Mouse (Mus musculus) liver, embryonic 12.5 days (tissue): ENCODE data around the gene Pcyt2. TPM values are rescaled to one million over a fixed set of nuclear protein-coding genes. Genes with fewer than 3 reads are reported as not detected.
A peak's percentile ranks its signal among the peaks of the same experiment; 100 is the strongest.

Source experiments
- ATAC-seq: fragments of 200-750 bp; cut with Nextera tagmentation; 2 replicates; pipeline ENCODE4 v1.8.0; 2017; ENCODE audit warnings: moderate number of reproducible peaks, mild to moderate bottlenecking, moderate library complexity
- H3K27ac ChIP-seq: fragments of 300-500 bp; sonication (generic); 2 replicates; pipeline ENCODE4 v1.5.1; 2016; ENCODE audit warnings: mild to moderate bottlenecking
- H3K27me3 ChIP-seq: fragments of 300-500 bp; sonication (generic); replicated peaks from 2 replicates; pipeline ENCODE4 v1.6.1; 2016; ENCODE audit warnings: mild to moderate bottlenecking, moderate library complexity
- H3K36me3 ChIP-seq: fragments of 300-500 bp; sonication (generic); 2 replicates; pipeline ENCODE4 v1.6.1; 2016; ENCODE audit warnings: mild to moderate bottlenecking, moderate library complexity
- H3K4me1 ChIP-seq: fragments of 300-500 bp; sonication (generic); 2 replicates; pipeline ENCODE4 v1.6.1; 2016
- H3K4me2 ChIP-seq: fragments of 300-500 bp; sonication (generic); 2 replicates; pipeline ENCODE4 v1.6.1; 2016; ENCODE audit warnings: mild to moderate bottlenecking, moderate library complexity
- H3K4me3 ChIP-seq: fragments of 300-500 bp; sonication (generic); 2 replicates; pipeline ENCODE4 v1.5.1; 2016; ENCODE audit warnings: mild to moderate bottlenecking, moderate library complexity
- H3K9ac ChIP-seq: fragments of 300-500 bp; sonication (generic); 2 replicates; pipeline ENCODE4 v1.6.1; 2016; ENCODE audit warnings: mild to moderate bottlenecking, moderate library complexity
- H3K9me3 ChIP-seq: fragments of 300-500 bp; sonication (generic); replicated peaks from 2 replicates; pipeline ENCODE4 v1.6.1; 2016; ENCODE audit warnings: mild to moderate bottlenecking, moderate library complexity
- WGBS: fragments of 180-500 bp; shearing (Covaris S2); methylation state at CpG from one replicate; pipeline ENCODE4 v1.1.7; 2016; ENCODE audit not compliant: insufficient replicate concordance; 5-methylcytosine and 5-hydroxymethylcytosine counted together
- polyA plus RNA-seq: library from polyadenylated mRNA; unstranded; fragments of >200 nt; fragmentation: Nextera tagmentation; extraction: Ambion mirVana; gene quantifications from 2 replicates; pipeline ENCODE4 v1.2.1, GENCODE M21; 2016

Gene Pcyt2
- polyA plus RNA-seq, 1 experiment from 2014 or later = 135 TPM

DNA sequence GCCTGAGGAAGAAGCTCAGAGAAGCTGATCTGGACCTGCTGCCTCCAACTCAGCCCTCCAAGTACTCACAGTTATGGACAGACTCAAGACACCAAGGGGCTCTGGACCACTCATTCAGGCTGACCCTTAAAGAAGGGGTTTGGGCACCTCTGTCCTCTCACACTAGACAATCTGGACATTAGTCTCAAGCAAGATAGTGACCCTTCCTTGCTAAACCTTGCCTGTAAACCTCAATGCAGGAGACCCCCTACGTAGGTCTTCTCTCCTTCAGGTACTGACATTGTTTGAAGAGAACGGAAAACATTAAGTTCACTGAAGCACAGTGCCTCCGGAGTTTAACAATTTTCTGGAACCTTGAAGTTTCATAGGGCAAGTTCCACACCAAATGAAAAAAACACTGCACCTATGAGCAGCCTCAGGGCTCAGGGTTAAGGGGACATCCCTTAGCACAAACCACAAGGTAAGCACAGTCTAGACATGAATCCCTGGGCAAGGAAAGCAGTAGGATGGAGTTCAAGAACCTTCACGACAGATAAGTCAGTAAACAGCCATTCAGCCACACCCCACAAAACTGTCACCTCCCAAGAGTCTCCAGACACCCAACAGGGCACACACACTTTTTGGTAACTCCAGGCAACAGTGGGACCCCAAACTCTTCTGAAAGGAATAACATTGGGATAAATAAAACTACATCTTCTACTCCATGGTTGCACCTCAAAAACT lies 14.2 kb upstream of the Pcyt2 start:
- Histone ChIP-seq H3K27ac (peak overlapping the region; percentile 94), H3K9me3 (no peaks in the 10 kb centered on the region), H3K27me3 (no peaks in the 10 kb centered on the region), H3K36me3 (peaks cover 25% of the 10 kb centered on the region), H3K4me1 (peaks cover 74% of the 10 kb centered on the region), H3K4me2 (peak overlapping the region; percentile 76), H3K9ac (peak overlapping the region; percentile 99), H3K4me3 (peak overlapping the region; percentile 91)
- ATAC-seq = peak; percentile 22
- 39% methylated on average over 4 of the region's 4 CpGs for WGBS

DNA sequence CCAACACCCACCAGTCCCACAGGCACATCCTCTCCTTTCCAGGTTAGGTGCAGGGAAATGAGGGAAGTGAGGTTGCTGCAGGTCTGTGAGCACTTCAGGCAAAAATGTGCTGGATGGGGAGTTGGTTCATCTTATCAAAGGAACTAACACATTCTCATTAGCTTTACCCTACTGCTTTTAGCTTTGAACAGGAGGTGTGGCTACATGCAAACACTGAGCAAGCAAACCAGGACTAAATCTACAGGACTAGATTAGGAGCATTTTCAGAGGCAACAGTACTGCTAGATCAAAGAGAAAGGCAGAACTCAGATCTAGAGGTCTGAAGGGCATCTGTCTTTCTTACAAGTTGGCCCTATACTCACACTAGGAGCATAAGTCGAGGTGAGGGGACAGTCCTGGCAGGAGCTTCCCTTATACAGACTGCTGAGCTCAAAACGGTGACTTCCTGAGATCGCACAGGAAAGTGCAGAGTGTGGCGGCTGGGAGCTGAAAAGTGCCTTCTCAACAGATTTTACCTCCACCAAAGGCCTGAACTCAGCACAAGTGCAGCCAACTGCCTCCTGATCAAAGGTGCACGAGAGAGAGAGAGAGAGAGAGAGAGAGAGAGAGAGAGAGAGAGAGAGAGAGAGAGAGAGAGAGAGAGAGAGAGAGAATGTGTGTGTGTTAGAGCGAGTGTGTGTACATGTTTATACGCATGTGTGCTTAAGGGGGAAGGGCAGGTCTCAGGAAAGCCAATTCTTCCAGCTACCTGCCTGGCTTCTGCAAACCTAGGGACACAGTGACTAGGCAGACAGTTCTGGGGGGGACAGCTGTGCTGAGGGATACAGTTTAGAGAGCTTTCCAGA lies 13.4 kb upstream of the Pcyt2 start:
- peaks cover 31% of the 10 kb centered on the region for H3K36me3 ChIP-seq
- peak overlapping the region; percentile 94 for H3K27ac ChIP-seq
- peak overlapping the region; percentile 91 for H3K4me3 ChIP-seq
- H3K27me3 ChIP-seq = no peaks in the 10 kb centered on the region
- H3K4me2 ChIP-seq = peak overlapping the region; percentile 76
- ATAC-seq = no peak
- peaks cover 79% of the 10 kb centered on the region for H3K4me1 ChIP-seq
- peak overlapping the region; percentile 99 for H3K9ac ChIP-seq
- 9% methylated on average over 7 of the region's 7 CpGs for WGBS
- no peaks in the 10 kb centered on the region for H3K9me3 ChIP-seq

DNA sequence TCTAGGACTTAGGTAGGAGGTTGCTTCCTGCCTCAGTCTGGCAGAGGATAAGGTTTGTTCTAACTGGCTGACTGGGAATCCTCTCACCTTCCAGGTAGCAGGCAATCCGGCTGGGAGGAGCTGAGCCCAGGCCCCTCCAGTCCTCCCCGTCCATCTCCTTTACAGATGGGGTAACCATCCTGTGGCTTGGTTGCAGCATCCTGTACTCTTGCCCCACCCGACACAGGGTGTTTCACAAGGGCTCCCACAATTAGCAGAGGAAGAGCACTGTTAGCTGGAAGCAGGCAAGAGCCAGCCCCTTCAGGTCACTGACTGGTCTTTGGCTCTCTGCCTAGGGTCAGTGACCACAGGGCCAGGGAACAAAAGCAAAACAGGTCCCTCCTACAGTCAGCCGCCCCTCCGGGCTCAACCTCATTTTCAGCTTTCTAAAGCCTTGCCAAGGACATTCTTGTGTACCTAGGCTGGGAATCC lies 12.7 kb upstream of the Pcyt2 start:
- Histone ChIP-seq H3K27ac (peak overlapping the region; percentile 94), H3K9me3 (no peaks in the 10 kb centered on the region), H3K4me1 (peaks cover 86% of the 10 kb centered on the region), H3K4me3 (peak overlapping the region; percentile 91), H3K9ac (peak overlapping the region; percentile 99), H3K36me3 (peaks cover 36% of the 10 kb centered on the region), H3K4me2 (peak overlapping the region; percentile 76), H3K27me3 (no peaks in the 10 kb centered on the region)
- peak; percentile 22; the same call in 1 of the 2 replicates for ATAC-seq
- 20% methylated on average over 5 of the region's 5 CpGs for WGBS

GRCm38 (mm10) chr11:120629911-120630310 lies 12.2 kb upstream of the Pcyt2 start:
- no peaks in the 10 kb centered on the region for H3K27me3 ChIP-seq
- 8% methylated on average over 7 of the region's 7 CpGs for WGBS
- peak overlapping the region; percentile 91 for H3K4me3 ChIP-seq
- peaks cover 36% of the 10 kb centered on the region for H3K36me3 ChIP-seq
- peak; percentile 62 for ATAC-seq
- H3K27ac ChIP-seq = peak overlapping the region; percentile 94
- peak overlapping the region; percentile 76 for H3K4me2 ChIP-seq
- H3K9ac ChIP-seq = peak overlapping the region; percentile 99
- H3K4me1 ChIP-seq = peaks cover 87% of the 10 kb centered on the region
- H3K9me3 ChIP-seq = no peaks in the 10 kb centered on the region

DNA sequence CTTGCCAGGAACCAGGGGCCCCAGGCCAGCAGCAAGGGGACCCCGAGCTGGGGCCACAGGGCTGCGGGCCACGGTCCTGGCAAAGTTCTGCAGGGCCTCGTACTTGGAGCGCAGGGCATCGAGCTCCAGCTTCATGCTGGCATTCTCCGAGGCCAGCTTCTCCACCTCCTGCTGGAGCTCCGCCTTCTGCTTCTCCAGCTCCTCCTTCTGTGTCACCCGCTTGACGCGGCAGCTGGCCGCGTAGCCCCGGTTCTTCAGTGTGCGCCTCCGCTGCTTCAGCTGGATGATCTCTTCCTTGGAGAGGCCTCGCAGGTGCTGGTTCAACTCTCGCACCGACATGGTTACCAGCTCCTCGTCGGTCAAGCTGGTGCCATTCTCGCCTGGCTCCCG lies 11.6 kb upstream of the Pcyt2 start:
- H3K4me3 ChIP-seq = peak overlapping the region; percentile 91
- H3K9ac ChIP-seq = peak overlapping the region; percentile 99
- H3K9me3 ChIP-seq = no peaks in the 10 kb centered on the region
- peaks cover 82% of the 10 kb centered on the region for H3K4me1 ChIP-seq
- peak overlapping the region; percentile 76 for H3K4me2 ChIP-seq
- H3K36me3 ChIP-seq = peaks cover 36% of the 10 kb centered on the region
- peak overlapping the region; percentile 94 for H3K27ac ChIP-seq
- H3K27me3 ChIP-seq = no peaks in the 10 kb centered on the region
- WGBS = 40% methylated on average over 23 of the region's 23 CpGs
- ATAC-seq = no peak

DNA sequence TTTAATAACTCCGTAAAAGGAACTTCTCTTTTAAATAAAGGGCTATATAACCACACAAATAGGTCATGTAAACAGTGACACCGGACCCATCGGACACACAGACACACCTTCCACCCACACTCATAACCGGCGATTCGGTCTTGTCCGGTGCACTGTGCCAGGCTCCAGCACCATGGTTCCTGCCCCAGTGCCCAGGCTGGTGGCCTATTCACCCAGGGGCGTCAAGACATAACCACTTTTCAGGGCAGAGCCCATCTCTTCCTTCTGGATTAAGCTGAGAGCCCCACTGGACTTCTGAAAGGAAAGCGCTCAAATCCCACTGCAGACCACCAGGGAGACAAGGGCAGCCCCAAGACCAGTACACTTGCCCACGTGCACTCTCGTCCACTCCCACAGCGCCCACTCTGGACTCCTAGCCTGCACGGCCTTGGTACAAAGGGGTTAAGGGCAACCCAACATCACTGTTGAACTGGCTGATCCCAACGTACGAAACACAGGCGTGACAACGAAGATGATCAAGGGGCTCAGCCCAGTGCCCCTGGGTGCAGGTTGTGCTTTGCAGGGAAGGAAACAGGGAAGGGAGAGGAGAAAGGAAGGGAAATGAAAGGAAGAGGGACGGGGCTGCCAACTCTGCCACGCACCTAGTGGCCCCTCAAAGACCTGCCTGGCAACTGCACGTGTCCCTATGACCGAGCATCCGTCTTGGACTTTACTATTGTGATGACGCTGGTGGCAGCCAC lies 11.0 kb upstream of the Pcyt2 start:
- Histone ChIP-seq H3K4me1 (peaks cover 82% of the 10 kb centered on the region), H3K4me3 (peak overlapping the region; percentile 91), H3K4me2 (peak overlapping the region; percentile 76), H3K27ac (peak overlapping the region; percentile 94), H3K27me3 (no peaks in the 10 kb centered on the region), H3K36me3 (peaks cover 36% of the 10 kb centered on the region), H3K9me3 (no peaks in the 10 kb centered on the region), H3K9ac (peak overlapping the region; percentile 99)
- ATAC-seq = no peak
- WGBS = 89% methylated on average over 23 of the region's 23 CpGs

DNA sequence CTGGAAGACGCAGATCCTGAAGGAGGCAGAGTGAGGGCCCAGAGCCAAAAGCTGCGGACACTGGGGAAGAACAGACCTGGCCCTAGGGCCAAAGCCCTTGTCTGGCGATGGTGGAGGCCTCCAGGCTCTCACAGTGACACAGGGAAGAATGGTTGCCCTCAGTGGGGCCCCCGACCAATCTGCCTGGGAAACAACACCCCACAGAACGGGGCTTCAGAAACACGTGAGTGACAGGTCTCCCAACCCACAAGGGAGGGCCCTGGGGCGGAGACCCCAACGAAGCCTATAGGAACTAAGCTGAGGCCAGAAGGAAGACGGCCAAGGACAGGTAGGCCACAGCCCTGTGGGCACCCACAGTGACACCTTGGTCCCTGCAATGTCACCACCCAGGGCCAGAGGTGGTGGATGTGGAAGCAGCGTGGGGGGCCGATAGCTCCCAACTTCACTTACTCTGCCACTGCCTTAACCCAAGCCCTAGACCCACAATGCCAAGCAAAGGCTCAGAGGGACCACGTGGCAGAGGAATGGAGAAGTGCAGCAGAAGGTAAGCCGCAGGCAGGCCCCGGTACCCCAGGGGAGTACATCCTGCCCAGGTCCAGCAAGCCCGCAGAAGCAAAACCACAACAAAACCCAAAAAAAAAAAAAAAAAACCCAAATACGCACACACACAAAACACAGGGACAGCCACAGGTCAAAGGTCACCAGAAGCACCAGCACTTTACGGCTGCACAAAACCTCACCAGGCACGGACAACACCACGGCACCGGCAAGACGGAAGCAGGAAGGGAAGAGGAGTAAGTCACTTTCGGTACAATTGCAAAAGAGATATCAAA lies 9.9 kb upstream of the Pcyt2 start:
- Histone ChIP-seq H3K9me3 (no peaks in the 10 kb centered on the region), H3K36me3 (peaks cover 47% of the 10 kb centered on the region), H3K4me3 (peak overlapping the region; percentile 5; the same call in 1 of the 2 replicates), H3K9ac (peak overlapping the region; percentile 32), H3K27me3 (no peaks in the 10 kb centered on the region), H3K4me1 (peaks cover 91% of the 10 kb centered on the region), H3K4me2 (peak overlapping the region; percentile 76), H3K27ac (peak overlapping the region; percentile 96)
- 35% methylated on average over 22 of the region's 22 CpGs for WGBS
- no peak for ATAC-seq

- H3K4me1 ChIP-seq = peaks cover 87% of the 10 kb centered on the region
- H3K9ac ChIP-seq = peak overlapping the region; percentile 32
- ATAC-seq = no peak
- H3K9me3 ChIP-seq = no peaks in the 10 kb centered on the region
- WGBS = 83% methylated on average over 11 of the region's 11 CpGs
- no peaks in the 10 kb centered on the region for H3K27me3 ChIP-seq
- 0 out of 2 replicates have a peak overlapping the region, but pooled peaks have one; percentile 4 for H3K4me3 ChIP-seq
- H3K36me3 ChIP-seq = peaks cover 54% of the 10 kb centered on the region
- peak overlapping the region; percentile 96 for H3K27ac ChIP-seq
- H3K4me2 ChIP-seq = peak overlapping the region; percentile 76
These were observed 9.2 kb upstream of the Pcyt2 start for GRCm38 (mm10) chr11:120626785-120627467.

DNA sequence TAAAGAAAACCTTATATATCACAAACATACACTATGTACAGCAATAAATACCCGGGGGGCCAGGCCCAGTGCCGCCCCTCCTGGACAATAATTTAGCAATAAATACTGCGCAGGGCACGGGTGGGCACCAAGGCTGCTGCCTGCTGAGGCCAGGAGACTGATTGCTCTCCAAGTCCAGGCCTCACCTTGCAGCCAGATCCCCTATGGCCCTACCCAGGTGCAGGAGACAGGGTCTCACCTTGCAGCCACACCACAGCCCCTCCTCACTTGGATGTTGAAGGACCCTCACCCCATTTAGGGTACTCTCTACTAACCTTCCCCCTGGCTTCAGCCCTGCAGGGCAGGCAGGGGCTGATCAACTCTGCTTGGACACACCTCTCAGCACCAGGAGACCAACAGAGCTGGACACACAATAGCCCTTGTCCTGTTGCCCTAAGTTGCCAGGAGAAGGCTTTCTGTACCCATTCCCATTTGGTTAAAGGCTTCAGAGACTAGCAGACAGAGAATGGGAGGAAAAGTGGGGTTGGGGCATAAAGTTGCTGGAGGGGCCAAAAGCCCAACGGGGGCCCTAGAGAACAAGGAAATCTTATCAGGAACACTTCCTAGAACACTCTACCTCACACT lies 7.5 kb upstream of the Pcyt2 start, which contains the start of gene Sirt7:
TSS of gene Sirt7 (minus strand) at position 89 of the 624 bp plus-strand sequence.
- H3K27ac ChIP-seq = peak within 1 kb of the TSS; percentile 96
- ATAC-seq = no peak
- H3K9ac ChIP-seq = peak within 1 kb of the TSS; percentile 97
- peaks cover 70% of the 10 kb centered on the region for H3K4me1 ChIP-seq
- peak within 1 kb of the TSS; percentile 99 for H3K4me3 ChIP-seq
- H3K9me3 ChIP-seq = no peaks in the 10 kb centered on the region
- H3K36me3 ChIP-seq = peaks cover 71% of the 10 kb centered on the region
- H3K4me2 ChIP-seq = peak within 1 kb of the TSS; percentile 92
- WGBS = 20% methylated on average over 5 of the region's 5 CpGs
- H3K27me3 ChIP-seq = no peaks in the 10 kb centered on the region

- H3K27me3 ChIP-seq = no peaks in the 10 kb centered on the region
- H3K9me3 ChIP-seq = no peaks in the 10 kb centered on the region
- peak; percentile 69 for ATAC-seq
- H3K4me2 ChIP-seq = peak overlapping the region; percentile 92
- peaks cover 77% of the 10 kb centered on the region for H3K36me3 ChIP-seq
- H3K4me1 ChIP-seq = peaks cover 65% of the 10 kb centered on the region
- H3K9ac ChIP-seq = peak overlapping the region; percentile 97
- H3K4me3 ChIP-seq = peak overlapping the region; percentile 99
- peak overlapping the region; percentile 96 for H3K27ac ChIP-seq
- WGBS = under 1% methylated on average over 53 of the region's 53 CpGs
These were observed 7.0 kb upstream of the Pcyt2 start for GRCm38 (mm10) chr11:120624680-120625111.
